Mouse (Mus musculus) liver, embryonic 15.5 days (tissue): ENCODE results near the gene Fam81a. TPM values are rescaled to one million over a fixed set of nuclear protein-coding genes. Genes with fewer than 3 reads are reported as not detected.
A peak's percentile ranks its signal among the peaks of the same experiment; 100 is the strongest.

ENCODE experiments used
- ATAC-seq: fragments of 200-750 bp; cut with Nextera tagmentation; 2 replicates; pipeline ENCODE4 v1.8.0; 2017; ENCODE audit warnings: moderate number of reproducible peaks, mild to moderate bottlenecking, moderate library complexity; ENCODE audit not compliant: insufficient read depth
- H3K27ac ChIP-seq: fragments of 300-500 bp; sonication (generic); replicated peaks from 2 replicates; pipeline ENCODE4 v1.5.1; 2015; ENCODE audit warnings: mild to moderate bottlenecking, inconsistent platforms
- H3K27me3 ChIP-seq: fragments of 300-500 bp; sonication (generic); 2 replicates; pipeline ENCODE4 v1.6.1; 2015; ENCODE audit warnings: mild to moderate bottlenecking, inconsistent platforms
- H3K36me3 ChIP-seq: fragments of 300-500 bp; sonication (generic); replicated peaks from 2 replicates; pipeline ENCODE4 v1.6.1; 2015; ENCODE audit warnings: moderate library complexity, mild to moderate bottlenecking, inconsistent platforms
- H3K4me1 ChIP-seq: fragments of 300-500 bp; sonication (generic); replicated peaks from 2 replicates; pipeline ENCODE4 v1.6.1; 2015; ENCODE audit warnings: inconsistent platforms
- H3K4me2 ChIP-seq: fragments of 300-500 bp; sonication (generic); 2 replicates; pipeline ENCODE4 v1.6.1; 2015; ENCODE audit warnings: moderate library complexity, mild to moderate bottlenecking, inconsistent platforms
- H3K4me3 ChIP-seq: fragments of 300-500 bp; sonication (generic); replicated peaks from 2 replicates; pipeline ENCODE4 v1.5.1; 2015; ENCODE audit warnings: mild to moderate bottlenecking, inconsistent platforms
- H3K9ac ChIP-seq: fragments of 300-500 bp; sonication (generic); 2 replicates; pipeline ENCODE4 v1.6.1; 2015; ENCODE audit warnings: moderate library complexity, mild to moderate bottlenecking, inconsistent platforms
- H3K9me3 ChIP-seq: fragments of 300-500 bp; sonication (generic); replicated peaks from 2 replicates; pipeline ENCODE4 v1.6.1; 2016; ENCODE audit warnings: inconsistent platforms
- WGBS: fragments of 180-500 bp; shearing (Covaris S2); methylation state at CpG from one replicate; pipeline ENCODE4 v1.1.7; 2015; ENCODE audit warnings: mixed read lengths; ENCODE audit not compliant: insufficient replicate concordance; 5-methylcytosine and 5-hydroxymethylcytosine counted together
- polyA plus RNA-seq: library from polyadenylated mRNA; unstranded; fragments of >200 nt; fragmentation: Nextera tagmentation; extraction: Ambion mirVana; gene quantifications from 2 replicates; pipeline ENCODE4 v1.2.1, GENCODE M21; 2015

The Fam81a gene
- polyA plus RNA-seq = 0.52 and 0.56 TPM in 2 replicates

DNA sequence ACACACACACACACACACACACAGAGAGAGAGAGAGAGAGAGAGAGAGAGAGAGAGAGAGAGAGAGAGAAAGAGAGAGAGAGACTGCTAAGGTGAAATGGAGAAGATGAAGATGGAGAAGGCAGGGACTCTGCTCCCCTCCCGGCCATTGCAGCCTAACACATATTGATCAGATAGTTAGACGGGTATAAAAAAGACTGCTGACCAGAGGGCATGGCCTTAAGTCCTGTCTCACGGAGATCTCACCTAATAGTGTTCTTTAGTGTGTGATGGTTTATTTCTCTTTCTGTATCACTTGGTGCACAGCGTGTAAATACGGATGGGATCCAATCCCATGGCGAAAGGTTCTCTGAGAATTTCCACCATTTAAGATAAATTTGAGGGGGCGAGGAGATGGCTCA is at the start of gene Fam81a:
Fam81a (minus strand) TSS at position 101 of the 400 bp plus-strand sequence.
- no peak within 1 kb of the TSS for H3K27ac ChIP-seq
- H3K4me2 ChIP-seq = peak within 1 kb of the TSS; percentile 62
- H3K4me1 ChIP-seq = peaks cover 2% of the 10 kb centered on the region; the same call in 1 of the 2 replicates
- no peak within 1 kb of the TSS for H3K9ac ChIP-seq
- H3K4me3 ChIP-seq = peak within 1 kb of the TSS; percentile 53
- no peak for ATAC-seq
- WGBS = 54% methylated on average over 7 of the region's 7 CpGs
- H3K9me3 ChIP-seq = no peaks in the 10 kb centered on the region
- H3K36me3 ChIP-seq = no peaks in the 10 kb centered on the region
- peaks cover 39% of the 10 kb centered on the region for H3K27me3 ChIP-seq

DNA sequence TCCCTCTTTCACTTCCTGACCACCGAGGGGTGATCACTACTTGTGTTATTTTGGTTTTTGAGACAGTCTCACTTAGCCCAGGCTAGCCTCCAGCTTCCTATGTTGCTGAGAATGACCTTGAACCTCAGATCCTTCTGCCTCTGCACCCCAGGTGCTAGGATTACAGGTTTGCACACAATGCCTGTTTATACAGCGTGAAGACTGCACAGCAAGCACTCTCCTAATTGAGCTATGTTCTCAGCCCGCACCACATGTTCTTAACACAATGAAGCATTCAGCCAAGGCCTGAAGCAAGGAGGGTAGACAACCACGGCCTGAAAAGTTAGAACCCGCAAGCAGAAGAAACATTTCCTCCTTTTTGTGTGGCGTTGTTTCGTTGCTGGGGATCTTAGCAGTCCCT is 40.3 kb upstream of the Fam81a start:
- Histone ChIP-seq H3K27me3 (peaks cover 3% of the 10 kb centered on the region; the same call in 1 of the 2 replicates), H3K36me3 (no peaks in the 10 kb centered on the region), H3K9me3 (no peaks in the 10 kb centered on the region), H3K4me3 (no peak overlapping the region), H3K4me2 (no peak overlapping the region), H3K4me1 (no peaks in the 10 kb centered on the region), H3K9ac (no peak overlapping the region), H3K27ac (no peak overlapping the region)
- no peak for ATAC-seq
- 35% methylated on average over 7 of the region's 7 CpGs for WGBS

DNA sequence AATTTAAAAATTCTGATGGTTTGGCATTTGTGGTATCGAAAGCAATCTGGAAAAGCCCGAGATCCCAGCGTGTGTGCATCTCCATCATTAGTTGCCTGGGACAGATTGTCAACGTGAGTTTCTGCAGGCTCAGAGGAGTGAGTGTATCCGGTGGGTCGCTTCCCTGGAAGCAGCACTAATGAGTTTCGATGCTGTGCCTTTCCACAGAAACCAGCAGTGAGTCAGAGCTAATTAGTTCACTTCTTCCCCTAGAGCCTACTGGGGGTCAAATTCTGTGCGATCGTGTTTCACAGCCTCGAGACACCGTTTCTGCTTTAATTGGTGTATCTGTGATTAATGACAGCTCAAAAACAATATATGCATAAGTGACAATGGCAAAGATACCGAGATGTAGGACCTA is 39.4 kb upstream of the Fam81a start:
- Histone ChIP-seq H3K4me3 (no peak overlapping the region), H3K27ac (no peak overlapping the region), H3K9me3 (no peaks in the 10 kb centered on the region), H3K9ac (no peak overlapping the region), H3K4me2 (no peak overlapping the region), H3K36me3 (no peaks in the 10 kb centered on the region), H3K27me3 (peaks cover 3% of the 10 kb centered on the region; the same call in 1 of the 2 replicates), H3K4me1 (no peaks in the 10 kb centered on the region)
- 60% methylated on average over 12 of the region's 12 CpGs for WGBS
- no peak for ATAC-seq

DNA sequence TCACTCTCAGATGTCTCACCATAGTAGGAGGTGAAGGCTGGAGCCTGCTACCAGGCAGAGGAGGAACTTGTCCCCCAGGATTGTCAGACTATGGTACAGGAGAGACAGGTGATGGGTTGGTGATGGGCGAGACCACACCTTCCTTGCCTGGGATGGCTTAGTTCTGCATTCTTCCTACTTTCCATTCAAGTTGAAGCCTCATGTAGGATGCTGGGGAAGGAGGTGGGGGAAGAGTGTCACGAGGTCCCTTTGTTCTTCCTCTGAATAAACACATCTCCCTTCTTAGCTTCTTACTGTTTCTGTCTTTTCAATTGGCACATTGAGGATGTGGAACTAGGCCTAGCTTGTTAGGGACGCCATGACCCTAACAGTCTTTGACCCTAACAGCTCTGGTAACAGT is 33.9 kb upstream of the Fam81a start:
- WGBS = 52% methylated on average over 3 of the region's 3 CpGs
- Histone ChIP-seq H3K4me1 (no peaks in the 10 kb centered on the region), H3K4me2 (no peak overlapping the region), H3K27ac (no peak overlapping the region), H3K9ac (no peak overlapping the region), H3K36me3 (no peaks in the 10 kb centered on the region), H3K27me3 (peaks cover 2% of the 10 kb centered on the region; the same call in 1 of the 2 replicates), H3K9me3 (no peaks in the 10 kb centered on the region), H3K4me3 (no peak overlapping the region)
- no peak for ATAC-seq

GRCm38 (mm10) chr9:70174896-70175295 is 32.5 kb upstream of the Fam81a start:
- no peaks in the 10 kb centered on the region for H3K27me3 ChIP-seq
- H3K36me3 ChIP-seq = no peaks in the 10 kb centered on the region
- H3K9me3 ChIP-seq = no peaks in the 10 kb centered on the region
- no peak overlapping the region for H3K27ac ChIP-seq
- no peak overlapping the region for H3K9ac ChIP-seq
- 40% methylated on average over 6 of the region's 6 CpGs for WGBS
- no peak overlapping the region for H3K4me2 ChIP-seq
- no peaks in the 10 kb centered on the region for H3K4me1 ChIP-seq
- no peak for ATAC-seq
- no peak overlapping the region for H3K4me3 ChIP-seq

DNA sequence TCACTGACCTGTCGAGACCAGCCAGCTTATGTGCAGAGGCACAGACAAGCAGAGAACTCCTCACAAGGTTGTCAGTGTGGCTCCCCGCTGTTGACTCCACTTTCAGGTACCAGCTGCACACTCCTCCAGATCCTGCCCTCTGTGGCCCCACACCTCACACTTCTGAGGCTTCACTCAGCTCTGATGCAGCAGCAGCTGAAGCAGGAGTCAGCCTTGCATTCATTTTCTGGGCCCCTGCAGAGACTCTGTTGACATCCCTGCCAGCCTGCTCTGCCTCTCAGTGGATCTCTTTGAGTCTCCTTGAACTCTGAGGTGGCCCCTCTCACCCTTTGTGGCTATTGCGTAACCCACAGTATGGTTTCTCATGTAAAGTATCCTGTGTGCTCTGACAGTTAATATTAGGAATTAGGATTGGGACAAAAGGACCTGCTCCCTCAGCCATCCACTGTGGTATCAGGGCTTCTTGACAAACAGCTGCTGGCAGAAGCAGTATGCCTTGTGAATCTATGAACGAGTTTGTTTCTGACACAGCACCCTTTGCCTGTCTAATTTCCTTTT is 32.0 kb upstream of the Fam81a start:
- Histone ChIP-seq H3K4me3 (no peak overlapping the region), H3K27me3 (no peaks in the 10 kb centered on the region), H3K9me3 (no peaks in the 10 kb centered on the region), H3K9ac (no peak overlapping the region), H3K36me3 (no peaks in the 10 kb centered on the region), H3K27ac (no peak overlapping the region), H3K4me2 (no peak overlapping the region), H3K4me1 (no peaks in the 10 kb centered on the region)
- WGBS = 51% methylated on average over 4 of the region's 4 CpGs
- ATAC-seq = no peak

DNA sequence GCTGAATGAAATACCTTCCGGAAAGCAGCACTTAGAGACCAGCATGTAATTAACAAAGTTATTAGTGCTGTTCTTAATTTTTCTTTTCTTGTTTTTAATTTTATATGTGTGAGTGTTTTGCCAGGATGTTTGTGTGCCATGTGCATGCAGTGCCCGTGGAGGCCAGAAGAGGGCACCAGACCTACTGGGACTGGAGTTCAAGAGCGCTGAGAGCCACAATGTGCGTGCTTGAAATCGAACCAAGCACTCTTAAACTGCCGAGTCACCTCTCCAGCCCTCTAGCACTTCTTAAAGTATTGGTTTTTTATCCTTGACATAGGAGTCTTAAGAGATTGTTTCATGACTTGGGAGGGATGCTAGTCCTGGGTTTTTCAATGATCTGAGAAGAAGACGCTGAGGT is 26.6 kb upstream of the Fam81a start:
- no peaks in the 10 kb centered on the region for H3K27me3 ChIP-seq
- H3K9me3 ChIP-seq = no peaks in the 10 kb centered on the region
- no peak for ATAC-seq
- no peak overlapping the region for H3K4me3 ChIP-seq
- no peaks in the 10 kb centered on the region for H3K36me3 ChIP-seq
- WGBS = 75% methylated on average over 7 of the region's 7 CpGs
- no peak overlapping the region for H3K4me2 ChIP-seq
- H3K27ac ChIP-seq = no peak overlapping the region
- no peaks in the 10 kb centered on the region for H3K4me1 ChIP-seq
- no peak overlapping the region for H3K9ac ChIP-seq

GRCm38 (mm10) chr9:70160071-70160470 is 17.7 kb upstream of the Fam81a start:
- ATAC-seq = no peak
- WGBS = 64% methylated on average over 10 of the region's 10 CpGs
- H3K36me3 ChIP-seq = no peaks in the 10 kb centered on the region
- H3K27ac ChIP-seq = no peak overlapping the region
- no peaks in the 10 kb centered on the region for H3K27me3 ChIP-seq
- H3K4me2 ChIP-seq = no peak overlapping the region
- H3K4me3 ChIP-seq = no peak overlapping the region
- H3K9ac ChIP-seq = no peak overlapping the region
- no peaks in the 10 kb centered on the region for H3K9me3 ChIP-seq
- no peaks in the 10 kb centered on the region for H3K4me1 ChIP-seq

GRCm38 (mm10) chr9:70147618-70148017 is 5.3 kb upstream of the Fam81a start:
- Histone ChIP-seq H3K9ac (no peak overlapping the region), H3K9me3 (no peaks in the 10 kb centered on the region), H3K4me1 (no peaks in the 10 kb centered on the region), H3K27me3 (peaks cover 6% of the 10 kb centered on the region; the same call in 1 of the 2 replicates), H3K36me3 (no peaks in the 10 kb centered on the region), H3K4me3 (no peak overlapping the region), H3K4me2 (no peak overlapping the region), H3K27ac (no peak overlapping the region)
- 46% methylated on average over 3 of the region's 3 CpGs for WGBS
- ATAC-seq = no peak

DNA sequence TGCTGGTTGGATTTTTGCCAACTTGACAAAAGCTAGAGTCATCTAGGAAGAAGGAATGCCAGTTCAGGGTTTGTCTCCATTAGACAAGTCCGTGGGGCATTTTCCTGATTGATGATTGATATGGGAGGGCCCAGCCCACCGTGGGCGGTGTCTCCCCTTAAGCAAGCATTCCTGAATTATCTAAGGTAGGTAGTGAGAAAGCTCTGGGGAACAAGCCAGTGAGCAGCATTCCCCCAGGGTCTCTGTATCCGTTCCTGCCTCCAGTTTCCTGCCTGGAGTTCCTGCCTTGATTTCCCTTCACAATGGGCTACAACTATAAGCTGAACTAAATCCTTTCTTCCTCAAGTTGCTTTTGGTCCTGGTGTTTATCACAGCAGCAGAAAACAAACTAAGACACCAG is 3.1 kb upstream of the Fam81a start:
- no peak overlapping the region for H3K4me3 ChIP-seq

DNA sequence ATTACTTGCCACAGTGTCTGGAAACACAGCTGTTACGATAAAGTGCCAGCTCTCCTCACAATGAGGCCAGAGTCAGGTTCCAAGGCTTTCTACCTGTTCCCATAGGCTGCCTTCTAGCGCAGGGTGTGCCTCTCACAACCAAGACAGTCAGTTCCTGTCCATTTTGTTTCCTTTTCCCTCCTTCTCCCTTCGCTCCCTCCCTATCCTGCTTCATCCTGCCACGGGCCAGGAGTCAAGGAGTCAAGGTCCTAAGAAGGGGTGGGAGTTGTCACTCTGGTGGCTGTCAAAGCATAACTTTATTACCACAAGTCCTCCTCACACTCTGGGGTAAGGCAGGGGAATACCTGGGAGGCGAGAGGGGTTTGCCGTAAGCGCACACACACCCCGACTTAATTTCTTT is 966 bp upstream of the Fam81a start:
- 60% methylated on average over 8 of the region's 8 CpGs for WGBS
- Histone ChIP-seq H3K27ac (no peak overlapping the region), H3K4me3 (no peak overlapping the region), H3K36me3 (no peaks in the 10 kb centered on the region), H3K4me2 (no peak overlapping the region), H3K4me1 (peaks cover 2% of the 10 kb centered on the region; the same call in 1 of the 2 replicates), H3K27me3 (peaks cover 39% of the 10 kb centered on the region), H3K9me3 (no peaks in the 10 kb centered on the region), H3K9ac (no peak overlapping the region)
- no peak for ATAC-seq

More for the DNA sequence above, 3.1 kb upstream of the Fam81a start:
- Histone ChIP-seq H3K4me2 (no peak overlapping the region), H3K9ac (no peak overlapping the region), H3K9me3 (no peaks in the 10 kb centered on the region), H3K36me3 (no peaks in the 10 kb centered on the region), H3K27me3 (peaks cover 27% of the 10 kb centered on the region), H3K4me1 (peaks cover 2% of the 10 kb centered on the region; the same call in 1 of the 2 replicates), H3K27ac (no peak overlapping the region)
- 63% methylated on average over 4 of the region's 4 CpGs for WGBS
- no peak for ATAC-seq

- no peak overlapping the region for H3K4me3 ChIP-seq
- no peak overlapping the region for H3K27ac ChIP-seq
- ATAC-seq = no peak
- peaks cover 2% of the 10 kb centered on the region; the same call in 1 of the 2 replicates for H3K4me1 ChIP-seq
- H3K9me3 ChIP-seq = no peaks in the 10 kb centered on the region
- 7% methylated on average over 11 of the region's 11 CpGs for WGBS
- H3K9ac ChIP-seq = no peak overlapping the region
- H3K4me2 ChIP-seq = peak overlapping the region; percentile 62
- peaks cover 42% of the 10 kb centered on the region for H3K27me3 ChIP-seq
- H3K36me3 ChIP-seq = no peaks in the 10 kb centered on the region
Observed at GRCm38 (mm10) chr9:70141885-70142326, 454 bp downstream of the Fam81a start.
